Mouse (Mus musculus) embryonic facial prominence, embryonic 13.5 days (tissue): ENCODE measurements at regions not wholly inside any gene's neighbourhood (a gene's known extent, or its start where the extent isn't known, plus 50 kb on each side); places are given as distances from the start of the nearest gene placed in this dataset.
A peak's percentile ranks its signal among the peaks of the same experiment; 100 is the strongest.

Experiments
- ATAC-seq: fragments of 200-750 bp; cut with Nextera tagmentation; 2 replicates; pipeline ENCODE4 v1.8.0; 2017; ENCODE audit warnings: low read depth; ENCODE audit not compliant: insufficient number of reproducible peaks, insufficient read depth, low FRiP score, low TSS enrichment
- H3K27ac ChIP-seq: fragments of 300-500 bp; sonication (generic); 2 replicates; pipeline ENCODE4 v1.5.1; 2015; ENCODE audit warnings: moderate library complexity, mild to moderate bottlenecking, inconsistent platforms
- H3K27me3 ChIP-seq: fragments of 300-500 bp; sonication (generic); 2 replicates; pipeline ENCODE4 v1.6.1; 2015; ENCODE audit warnings: mild to moderate bottlenecking, inconsistent platforms
- H3K36me3 ChIP-seq: fragments of 300-500 bp; sonication (generic); 2 replicates; pipeline ENCODE4 v1.6.1; 2015; ENCODE audit warnings: mild to moderate bottlenecking, inconsistent platforms
- H3K4me1 ChIP-seq: fragments of 300-500 bp; sonication (generic); 2 replicates; pipeline ENCODE4 v1.6.1; 2015; ENCODE audit warnings: inconsistent platforms
- H3K4me2 ChIP-seq: fragments of 300-500 bp; sonication (generic); 2 replicates; pipeline ENCODE4 v1.6.1; 2015; ENCODE audit warnings: moderate library complexity, mild to moderate bottlenecking, inconsistent platforms
- H3K4me3 ChIP-seq: fragments of 300-500 bp; sonication (generic); 2 replicates; pipeline ENCODE4 v1.5.1; 2015; ENCODE audit warnings: mild to moderate bottlenecking, inconsistent platforms
- H3K9ac ChIP-seq: fragments of 300-500 bp; sonication (generic); 2 replicates; pipeline ENCODE4 v1.6.1; 2015; ENCODE audit warnings: mild to moderate bottlenecking, inconsistent platforms
- H3K9me3 ChIP-seq: fragments of 300-500 bp; sonication (generic); 2 replicates; pipeline ENCODE4 v1.6.1; 2016; ENCODE audit warnings: inconsistent platforms
- WGBS: fragments of 180-500 bp; shearing (Covaris S2); methylation state at CpG from one replicate; pipeline ENCODE4 v1.1.7; 2015; ENCODE audit warnings: mixed read lengths; 5-methylcytosine and 5-hydroxymethylcytosine counted together

DNA sequence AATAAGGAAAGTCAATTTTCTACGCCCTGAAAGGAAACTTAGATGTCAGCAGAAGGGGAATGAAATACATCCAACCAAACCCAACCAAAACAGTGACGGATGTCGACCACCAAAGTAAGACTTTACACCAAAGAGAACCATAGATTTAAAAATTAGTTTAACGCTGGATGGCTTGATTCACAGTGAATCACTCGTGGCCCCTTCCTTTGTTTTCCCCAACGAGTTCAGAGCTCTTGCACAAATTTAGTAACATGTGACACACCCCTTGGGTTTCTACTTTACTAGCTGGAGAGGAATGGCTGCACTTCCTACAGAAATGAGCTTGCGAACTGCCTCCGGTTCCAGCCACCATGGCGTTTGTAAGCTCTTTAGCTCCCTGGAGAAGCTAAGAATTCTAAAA, 74.2 kb downstream of the Tmem30b start:
- no peak for ATAC-seq
- no peaks in the 10 kb centered on the region for H3K36me3 ChIP-seq
- no peaks in the 10 kb centered on the region for H3K9me3 ChIP-seq
- WGBS, result 50% methylated on average over 9 of the region's 9 CpGs
- peak overlapping the region; percentile 35 for H3K4me2 ChIP-seq
- H3K27me3 ChIP-seq, result no peaks in the 10 kb centered on the region
- no peak overlapping the region for H3K9ac ChIP-seq
- H3K4me1 ChIP-seq, result peaks cover 22% of the 10 kb centered on the region
- no peak overlapping the region for H3K4me3 ChIP-seq
- peak overlapping the region; percentile 80 for H3K27ac ChIP-seq

DNA sequence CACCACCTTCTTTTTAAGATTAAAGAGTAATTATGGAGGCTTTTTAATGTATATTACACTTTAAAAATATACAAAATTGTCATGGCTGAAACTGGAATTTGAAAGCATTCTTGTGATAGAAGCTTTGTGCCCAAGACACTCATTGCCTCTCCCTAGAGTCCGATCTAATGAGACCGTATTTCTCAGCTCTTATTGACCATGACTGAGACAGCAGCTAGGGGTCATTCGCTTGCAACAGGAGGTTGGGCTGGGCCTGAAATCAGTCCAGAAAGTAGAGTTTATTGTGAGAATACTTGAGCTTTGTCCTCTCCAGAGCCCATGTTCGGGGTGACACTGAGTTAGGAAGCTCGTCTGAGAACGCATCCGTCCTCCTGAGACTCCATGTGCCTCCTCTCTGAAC, 79.7 kb downstream of the Tmem30b start:
- Histone ChIP-seq H3K36me3 (no peaks in the 10 kb centered on the region), H3K9ac (no peak overlapping the region), H3K27ac (no peak overlapping the region; the same call in 1 of the 2 replicates), H3K4me3 (no peak overlapping the region), H3K27me3 (no peaks in the 10 kb centered on the region), H3K4me2 (no peak overlapping the region), H3K4me1 (peaks cover 24% of the 10 kb centered on the region), H3K9me3 (no peaks in the 10 kb centered on the region)
- WGBS, result 54% methylated on average over 7 of the region's 7 CpGs
- ATAC-seq, result no peak

- no peak overlapping the region for H3K9ac ChIP-seq
- no peaks in the 10 kb centered on the region for H3K27me3 ChIP-seq
- no peak overlapping the region for H3K27ac ChIP-seq
- no peaks in the 10 kb centered on the region for H3K36me3 ChIP-seq
- no peaks in the 10 kb centered on the region for H3K9me3 ChIP-seq
- H3K4me3 ChIP-seq, result no peak overlapping the region
- ATAC-seq, result no peak
- H3K4me2 ChIP-seq, result no peak overlapping the region
- 26% methylated on average over 5 of the region's 5 CpGs for WGBS
- peaks cover 29% of the 10 kb centered on the region for H3K4me1 ChIP-seq
Measured at GRCm38 (mm10) chr12:73465975-73466374, 80.2 kb downstream of the Tmem30b start.

GRCm38 (mm10) chr12:73464311-73464710, 81.9 kb downstream of the Tmem30b start:
- H3K9me3 ChIP-seq, result no peaks in the 10 kb centered on the region
- H3K36me3 ChIP-seq, result no peaks in the 10 kb centered on the region
- ATAC-seq, result no peak
- no peak overlapping the region for H3K4me2 ChIP-seq
- no peak overlapping the region for H3K9ac ChIP-seq
- no peaks in the 10 kb centered on the region for H3K27me3 ChIP-seq
- no peak overlapping the region for H3K4me3 ChIP-seq
- H3K4me1 ChIP-seq, result peaks cover 45% of the 10 kb centered on the region
- no peak overlapping the region for H3K27ac ChIP-seq
- 92% methylated on average over 5 of the region's 5 CpGs for WGBS

GRCm38 (mm10) chr12:73462091-73462490, 84.1 kb downstream of the Tmem30b start:
- peak; percentile 56; the same call in 1 of the 2 replicates for ATAC-seq
- H3K27me3 ChIP-seq, result no peaks in the 10 kb centered on the region
- peaks cover 47% of the 10 kb centered on the region for H3K4me1 ChIP-seq
- H3K4me3 ChIP-seq, result no peak overlapping the region
- no peak overlapping the region for H3K9ac ChIP-seq
- peak overlapping the region; percentile 39; the same call in 1 of the 2 replicates for H3K27ac ChIP-seq
- H3K9me3 ChIP-seq, result no peaks in the 10 kb centered on the region
- no peak overlapping the region for H3K4me2 ChIP-seq
- H3K36me3 ChIP-seq, result no peaks in the 10 kb centered on the region
- 49% methylated on average over 5 of the region's 5 CpGs for WGBS

DNA sequence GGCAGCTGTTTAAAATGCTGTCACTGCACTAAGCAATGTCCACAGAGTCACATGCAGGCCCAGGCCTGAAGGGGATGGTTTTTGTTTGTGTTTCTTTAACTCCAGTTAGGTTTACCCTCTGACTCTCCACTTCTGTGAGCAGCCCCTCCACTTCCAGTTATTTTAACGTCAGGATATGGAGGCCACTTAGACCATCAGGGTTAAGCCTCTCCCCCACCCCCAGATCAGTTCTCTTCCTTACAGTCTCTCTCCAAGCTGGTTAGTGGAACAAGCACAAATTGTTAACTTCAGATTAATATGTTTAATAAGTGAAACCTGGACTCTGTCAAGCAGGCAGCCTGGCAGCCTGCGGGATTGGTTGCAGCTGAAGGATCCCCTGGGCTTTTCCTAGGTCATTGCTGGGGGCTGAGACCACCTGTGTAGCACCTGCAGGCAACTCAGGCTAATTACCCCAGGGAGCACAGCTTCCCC, 85.9 kb downstream of the Tmem30b start:
- Histone ChIP-seq H3K4me1 (peaks cover 36% of the 10 kb centered on the region), H3K27ac (peak overlapping the region; percentile 55; the same call in 1 of the 2 replicates), H3K4me3 (no peak overlapping the region), H3K27me3 (no peaks in the 10 kb centered on the region), H3K9me3 (no peaks in the 10 kb centered on the region), H3K4me2 (no peak overlapping the region), H3K9ac (no peak overlapping the region), H3K36me3 (no peaks in the 10 kb centered on the region)
- no peak for ATAC-seq
- WGBS, result 12% methylated on average over 2 of the region's 2 CpGs

DNA sequence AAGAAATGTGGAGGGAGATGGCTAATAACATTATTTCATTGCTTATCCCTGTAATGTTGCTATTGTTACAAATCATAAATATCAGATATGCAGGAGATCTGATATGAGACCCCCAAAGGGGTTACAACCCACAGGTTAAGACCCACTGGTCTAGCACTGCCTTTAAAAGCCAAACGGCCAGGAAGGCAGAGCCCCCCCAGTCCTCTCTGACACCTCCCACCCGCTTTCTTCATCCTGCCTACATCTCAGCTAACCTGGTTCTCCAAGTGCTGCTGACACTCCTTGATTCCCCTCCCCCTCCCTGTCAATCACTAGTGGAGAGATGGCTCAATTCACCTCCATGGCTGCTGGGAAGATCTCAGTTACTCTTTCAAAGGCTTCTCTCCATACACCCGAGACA, 94.9 kb downstream of the Tmem30b start:
- Histone ChIP-seq H3K36me3 (no peaks in the 10 kb centered on the region), H3K27ac (no peak overlapping the region), H3K4me2 (no peak overlapping the region), H3K4me1 (peaks cover 36% of the 10 kb centered on the region), H3K27me3 (0 out of 2 replicates have a peak, but pooled peaks cover 5% of the 10 kb centered on the region), H3K9me3 (no peaks in the 10 kb centered on the region), H3K4me3 (no peak overlapping the region), H3K9ac (no peak overlapping the region)
- no peak for ATAC-seq
- whole genome bisulfite sequencing, result 52% methylated on average over 3 of the region's 3 CpGs

DNA sequence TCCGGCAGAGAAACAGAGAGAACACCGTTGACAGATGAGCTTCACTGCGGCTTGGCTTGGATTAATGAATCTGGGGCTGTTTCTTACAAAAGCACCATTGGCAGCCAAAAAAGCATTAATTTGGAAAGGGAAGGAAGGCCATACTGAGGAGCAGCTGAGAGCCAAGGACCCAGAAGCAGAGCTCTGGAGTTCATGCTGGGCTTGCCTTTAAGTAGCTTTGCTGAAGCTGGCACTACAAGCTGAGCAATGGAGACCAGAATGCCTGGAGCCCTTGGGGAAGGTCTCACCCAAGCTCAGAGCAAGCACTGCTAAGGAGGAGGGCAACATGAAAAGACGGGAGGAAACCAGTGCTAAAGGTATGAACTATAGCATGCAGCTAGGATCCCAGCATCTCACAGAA, 95.7 kb downstream of the Tmem30b start:
- H3K27ac ChIP-seq, result no peak overlapping the region
- H3K4me2 ChIP-seq, result no peak overlapping the region
- no peaks in the 10 kb centered on the region for H3K9me3 ChIP-seq
- 75% methylated on average over 4 of the region's 4 CpGs for WGBS
- 0 out of 2 replicates have a peak, but pooled peaks cover 5% of the 10 kb centered on the region for H3K27me3 ChIP-seq
- H3K4me1 ChIP-seq, result peaks cover 41% of the 10 kb centered on the region
- no peaks in the 10 kb centered on the region for H3K36me3 ChIP-seq
- H3K4me3 ChIP-seq, result no peak overlapping the region
- H3K9ac ChIP-seq, result no peak overlapping the region
- ATAC-seq, result no peak

DNA sequence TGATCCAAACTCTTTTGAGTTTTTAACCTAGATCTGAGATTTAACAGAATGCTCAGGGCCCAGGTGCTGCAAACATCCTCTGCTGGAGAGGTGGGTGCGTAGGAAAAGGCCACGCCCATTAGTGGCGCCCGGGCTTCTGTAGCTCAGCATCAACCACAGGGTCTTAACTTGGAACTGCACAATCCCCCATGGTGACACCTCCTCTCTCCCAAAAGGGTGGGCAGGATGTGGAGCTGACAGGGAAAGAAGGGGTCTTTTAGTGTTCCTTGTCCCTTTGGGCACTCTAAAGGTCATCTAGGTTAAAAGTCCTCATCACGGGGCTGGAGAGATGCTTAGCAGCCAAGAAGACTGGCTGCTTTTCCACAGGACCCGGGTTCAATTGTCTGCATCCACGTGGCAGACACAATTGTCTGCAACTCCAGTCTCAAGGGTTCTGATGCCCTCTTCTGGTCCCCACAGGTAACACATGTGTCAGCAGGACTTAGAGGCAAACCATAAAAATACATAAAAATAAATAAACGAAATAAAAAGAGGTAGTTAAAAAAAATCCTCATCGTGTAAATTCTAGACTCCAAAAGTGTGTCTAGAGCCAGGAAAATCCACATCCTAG, 96.2 kb downstream of the Tmem30b start:
- H3K9me3 ChIP-seq, result no peaks in the 10 kb centered on the region
- no peaks in the 10 kb centered on the region for H3K36me3 ChIP-seq
- peak overlapping the region; percentile 76; the same call in 1 of the 2 replicates for H3K27ac ChIP-seq
- no peak for ATAC-seq
- H3K27me3 ChIP-seq, result 0 out of 2 replicates have a peak, but pooled peaks cover 5% of the 10 kb centered on the region
- H3K4me1 ChIP-seq, result peaks cover 46% of the 10 kb centered on the region
- WGBS, result 53% methylated on average over 9 of the region's 9 CpGs
- no peak overlapping the region for H3K4me2 ChIP-seq
- no peak overlapping the region for H3K9ac ChIP-seq
- no peak overlapping the region for H3K4me3 ChIP-seq

DNA sequence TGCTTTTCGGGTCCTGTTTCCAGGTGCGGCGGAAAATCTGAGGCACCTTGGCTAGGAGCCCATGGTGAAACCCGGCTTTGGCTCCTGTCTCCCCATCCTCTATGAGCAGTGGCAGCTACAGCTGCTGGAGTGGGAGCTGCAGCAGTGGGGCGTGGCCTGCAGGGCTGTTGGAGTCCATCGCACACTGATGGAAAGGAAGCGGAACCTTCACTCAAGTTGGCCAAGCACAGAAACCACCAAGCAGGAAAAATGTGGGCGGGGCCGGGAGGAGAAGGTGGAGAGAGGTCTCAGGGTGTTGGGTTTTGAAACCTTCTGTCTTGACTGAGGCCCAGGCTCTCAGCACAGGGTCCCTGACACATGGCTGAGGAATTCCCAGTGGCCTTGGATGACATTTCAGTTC, 97.1 kb downstream of the Tmem30b start:
- Histone ChIP-seq H3K27ac (peak overlapping the region; percentile 76), H3K4me2 (peak overlapping the region; percentile 22), H3K9ac (no peak overlapping the region), H3K27me3 (0 out of 2 replicates have a peak, but pooled peaks cover 5% of the 10 kb centered on the region), H3K4me1 (peaks cover 55% of the 10 kb centered on the region), H3K4me3 (no peak overlapping the region), H3K9me3 (no peaks in the 10 kb centered on the region), H3K36me3 (no peaks in the 10 kb centered on the region)
- ATAC-seq, result peak; percentile 70
- WGBS, result 57% methylated on average over 9 of the region's 9 CpGs

- no peak overlapping the region for H3K9ac ChIP-seq
- H3K27me3 ChIP-seq, result 0 out of 2 replicates have a peak, but pooled peaks cover 5% of the 10 kb centered on the region
- 41% methylated on average over 10 of the region's 10 CpGs for WGBS
- no peaks in the 10 kb centered on the region for H3K36me3 ChIP-seq
- peak overlapping the region; percentile 22 for H3K4me2 ChIP-seq
- H3K27ac ChIP-seq, result peak overlapping the region; percentile 76
- no peaks in the 10 kb centered on the region for H3K9me3 ChIP-seq
- H3K4me3 ChIP-seq, result no peak overlapping the region
- H3K4me1 ChIP-seq, result peaks cover 51% of the 10 kb centered on the region
- 0 out of 2 replicates have a peak, but pooled peaks have one; percentile 9 for ATAC-seq
Measured at GRCm38 (mm10) chr12:73448388-73448965, 97.7 kb downstream of the Tmem30b start.

GRCm38 (mm10) chr12:73447172-73447571, 99.0 kb downstream of the Tmem30b start:
- H3K4me2 ChIP-seq, result no peak overlapping the region
- no peak overlapping the region for H3K9ac ChIP-seq
- no peaks in the 10 kb centered on the region for H3K9me3 ChIP-seq
- peaks cover 42% of the 10 kb centered on the region for H3K4me1 ChIP-seq
- no peak overlapping the region for H3K4me3 ChIP-seq
- no peak overlapping the region for H3K27ac ChIP-seq
- no peak for ATAC-seq
- H3K36me3 ChIP-seq, result no peaks in the 10 kb centered on the region
- WGBS, result 90% methylated on average over 6 of the region's 6 CpGs
- 0 out of 2 replicates have a peak, but pooled peaks cover 5% of the 10 kb centered on the region for H3K27me3 ChIP-seq
